Mouse (Mus musculus): ENCODE measurements around the gene Pde11a.
A peak's percentile ranks its signal among the peaks of the same experiment; 100 is the strongest.

Gene Pde11a

DNA sequence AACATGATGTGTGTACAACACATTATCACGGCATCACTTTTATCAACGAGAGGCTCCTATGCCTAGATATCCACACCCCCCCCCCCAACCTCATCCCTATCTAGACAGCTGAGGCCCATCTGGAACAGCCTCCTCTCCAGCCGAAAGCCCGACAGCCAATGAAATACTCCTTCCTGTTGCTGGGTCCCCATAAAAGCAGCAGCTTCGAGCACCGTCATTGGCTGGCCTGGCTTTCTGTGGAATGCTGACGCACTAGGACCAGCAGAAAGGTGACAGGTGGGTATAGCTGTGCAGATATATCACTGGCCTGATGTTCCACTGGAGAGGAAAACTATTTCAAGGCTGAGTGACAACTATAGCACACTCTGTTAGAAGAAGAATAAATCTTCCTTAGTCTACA lies 240.7 kb downstream of the Pde11a start:
- DNase-seq (ENCODE audit: low read depth, low spot score) = no peak

DNA sequence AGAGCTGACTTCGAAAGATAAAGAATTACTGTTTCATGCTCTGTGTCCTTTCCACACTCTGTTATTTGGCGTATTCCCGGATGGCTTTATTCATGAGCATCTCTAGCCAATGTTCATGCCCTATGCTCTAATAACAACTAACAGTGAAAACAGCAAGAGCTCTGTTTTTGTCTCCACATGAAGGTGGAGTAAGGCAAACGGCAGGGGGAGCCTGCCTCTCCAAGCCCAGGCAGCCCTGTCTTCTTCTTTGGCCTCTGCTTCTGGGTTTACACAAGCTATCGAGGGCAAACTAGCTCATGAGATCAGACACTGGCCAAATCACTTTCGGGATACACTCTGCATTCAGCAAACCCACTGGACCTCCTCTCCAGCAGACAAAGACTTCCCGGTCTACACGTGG lies 241.3 kb downstream of the Pde11a start:
- DNase-seq (ENCODE audit: low read depth, low spot score) = no peak

DNA sequence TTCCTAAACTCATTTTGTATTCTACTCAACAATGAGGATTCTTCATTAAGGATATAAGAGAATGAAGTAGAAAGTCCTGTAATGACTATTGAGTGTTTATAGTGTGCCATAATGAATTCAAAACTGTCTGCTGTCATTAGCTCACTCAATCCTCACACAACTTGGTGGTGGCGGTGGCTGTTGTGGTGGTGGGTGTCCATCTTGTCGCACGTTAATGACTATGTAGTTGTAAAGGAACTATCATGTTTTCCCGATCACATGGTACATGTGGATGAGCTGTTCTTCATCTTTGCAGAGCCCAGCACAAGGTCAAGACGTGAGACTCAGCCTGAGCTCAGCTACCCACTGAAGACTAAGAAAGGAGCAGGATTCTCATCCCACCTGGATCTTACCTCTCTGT lies 242.7 kb downstream of the Pde11a start:
- no peak for DNase-seq (ENCODE audit: low read depth, low spot score)

DNA sequence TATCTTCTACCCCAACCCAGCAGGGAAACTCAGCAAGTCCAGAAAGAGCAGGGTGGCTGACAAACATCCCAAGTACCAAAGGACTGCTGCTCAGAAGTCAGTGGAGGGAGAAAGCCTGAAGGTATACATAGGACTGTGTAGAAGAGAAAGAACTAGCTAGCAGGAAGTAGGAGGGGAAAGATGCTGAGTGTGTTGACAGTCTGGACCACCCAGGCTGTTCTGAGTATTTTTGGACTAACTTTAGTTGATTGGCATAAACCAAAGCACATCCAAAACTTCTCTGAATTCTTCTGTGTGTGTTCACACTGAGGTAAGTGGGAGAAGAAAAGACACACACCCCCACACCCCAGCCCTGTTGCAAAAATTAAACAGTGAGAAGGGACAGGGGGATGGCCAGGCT lies 248.1 kb downstream of the Pde11a start:
- DNase-seq (ENCODE audit: low read depth, low spot score) = no peak

DNA sequence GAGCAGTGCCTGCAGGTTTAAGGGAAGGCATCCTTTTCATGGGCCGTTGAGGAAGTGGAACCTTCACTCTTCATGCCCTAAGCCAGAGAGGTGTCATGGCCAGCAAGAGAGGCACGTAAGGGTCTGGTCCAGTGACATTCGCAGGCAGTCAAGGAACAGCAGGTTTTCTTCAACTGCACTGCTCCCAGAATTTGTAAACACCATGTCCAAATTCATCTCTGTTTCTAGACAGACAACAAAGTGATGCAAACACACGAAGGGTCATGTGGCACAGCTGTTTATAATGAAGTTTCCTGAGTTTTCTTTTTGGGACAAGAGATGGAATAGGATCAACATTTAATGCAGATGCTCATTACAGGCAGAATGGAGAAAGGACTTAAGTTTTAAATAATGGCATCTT lies 249.7 kb downstream of the Pde11a start:
- DNase-seq (ENCODE audit: low read depth, low spot score) = no peak

DNA sequence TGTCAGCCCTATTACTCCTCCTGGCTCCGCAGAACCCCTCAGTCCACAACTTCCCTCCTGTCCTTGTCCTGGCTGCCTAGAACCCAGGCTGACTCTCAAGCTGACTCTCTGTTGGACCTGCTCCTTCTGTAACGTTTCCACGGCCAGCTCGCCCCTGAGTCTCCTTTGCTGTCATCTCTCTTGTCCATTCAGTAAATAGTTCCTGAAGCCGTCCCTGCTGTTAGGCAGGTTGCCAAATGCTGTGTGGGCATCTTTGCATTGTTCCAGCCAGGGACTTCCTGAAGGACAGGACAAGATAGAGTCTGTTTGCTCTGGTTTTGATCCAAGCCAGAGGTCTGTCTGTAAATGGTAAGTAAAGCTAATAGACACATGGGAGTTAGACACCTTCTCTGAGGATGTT lies 250.2 kb downstream of the Pde11a start:
- no peak for DNase-seq (ENCODE audit: low read depth, low spot score)

DNA sequence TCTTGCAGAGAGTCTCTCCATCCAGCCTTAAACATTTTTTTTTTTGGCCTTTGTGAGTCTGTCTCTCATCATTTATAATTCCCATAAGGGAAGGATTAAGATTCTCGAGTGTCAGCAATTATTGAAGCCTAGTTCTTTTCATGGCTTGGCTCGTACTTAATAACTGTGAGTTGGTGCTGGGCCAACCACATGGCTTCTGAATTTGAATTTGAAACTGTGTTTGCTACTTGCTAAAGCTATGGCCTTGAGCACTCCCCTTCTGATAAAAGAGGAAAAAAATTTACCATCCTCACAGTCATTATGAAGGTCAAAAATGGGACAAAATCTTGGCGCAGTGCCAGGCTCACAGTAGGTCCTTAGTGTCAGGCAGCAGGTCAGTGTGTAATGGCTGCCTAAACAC lies 251.4 kb downstream of the Pde11a start:
- no peak for DNase-seq (ENCODE audit: low read depth, low spot score)

DNA sequence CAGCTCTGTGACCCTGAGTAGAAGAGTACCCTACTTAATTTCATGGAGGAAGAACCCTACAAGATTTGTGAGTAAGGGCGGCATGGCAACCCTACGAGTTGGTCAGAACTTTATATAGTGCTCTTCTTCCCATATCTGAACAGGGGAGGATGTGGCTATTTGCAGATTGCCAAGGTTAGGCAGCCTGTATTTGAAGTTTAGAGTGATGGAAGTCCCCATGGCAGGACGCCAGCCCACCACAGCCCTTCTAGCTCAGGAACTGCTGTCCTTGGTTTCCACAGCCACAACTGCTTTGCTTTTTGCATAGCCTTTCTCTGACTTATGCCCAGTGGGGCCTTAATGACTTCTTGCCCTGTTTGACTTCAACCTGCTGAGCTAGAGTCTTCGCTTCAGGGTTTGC lies 253.6 kb downstream of the Pde11a start:
- no peak for DNase-seq (ENCODE audit: low read depth, low spot score)

DNA sequence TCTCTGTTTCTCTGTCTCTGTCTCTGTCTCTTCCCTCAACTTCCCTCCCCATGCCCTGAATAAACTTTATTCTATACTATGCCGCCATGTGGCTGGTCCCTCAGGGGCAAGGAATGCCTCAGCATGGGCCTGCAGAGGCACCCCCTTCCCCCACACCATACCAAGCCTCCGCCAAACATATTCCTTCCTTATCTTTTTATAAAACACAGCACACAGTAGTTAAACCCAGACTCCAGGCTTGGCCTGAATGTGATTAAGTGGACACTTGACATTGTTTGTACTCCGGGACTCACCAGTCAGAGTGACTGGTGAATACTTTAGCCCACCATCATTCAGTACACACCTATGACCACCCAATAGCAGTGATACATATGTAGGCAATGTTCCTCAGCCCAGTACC lies 254.7 kb downstream of the Pde11a start:
- no peak for DNase-seq (ENCODE audit: low read depth, low spot score)

DNA sequence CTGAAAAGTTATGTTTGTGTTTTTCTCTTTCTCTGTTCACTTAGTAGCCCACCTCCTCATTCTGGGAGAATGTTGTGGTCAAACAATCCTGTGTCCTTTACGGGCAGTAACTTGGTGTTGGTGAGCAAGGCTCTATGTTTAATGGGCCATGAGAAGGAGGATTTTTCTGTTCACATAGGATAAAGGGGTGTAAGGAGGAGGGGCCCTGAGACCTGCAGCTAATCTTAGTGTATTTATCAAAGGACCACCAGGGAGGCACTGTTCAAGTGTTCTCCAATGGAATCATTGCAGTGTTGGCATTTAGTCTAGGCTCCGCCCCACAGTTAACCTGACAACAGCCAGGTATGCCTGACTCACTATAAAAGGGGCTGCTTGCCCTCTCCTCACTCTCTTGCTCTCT lies 255.2 kb downstream of the Pde11a start:
- DNase-seq (ENCODE audit: low read depth, low spot score) = no peak

DNA sequence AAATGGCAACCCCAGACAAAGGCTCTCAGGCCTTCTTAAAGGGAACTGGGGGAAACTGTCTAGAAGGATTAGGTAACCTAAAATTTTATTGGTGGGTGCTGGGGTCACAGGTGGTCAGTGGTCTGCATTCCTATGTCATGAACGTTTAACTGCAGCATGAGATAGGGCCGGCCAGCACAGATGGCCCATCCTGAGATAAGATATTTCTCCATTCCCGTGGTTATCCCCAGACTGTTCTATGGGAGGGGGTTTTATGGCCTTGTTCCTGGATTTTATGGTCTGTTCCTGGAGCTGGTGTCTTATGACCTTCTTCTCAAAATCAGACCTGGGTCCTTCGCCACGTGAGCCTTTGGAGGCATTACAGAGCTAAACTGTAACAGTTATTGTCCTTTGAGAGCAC lies 256.6 kb downstream of the Pde11a start:
- no peak for DNase-seq (ENCODE audit: low read depth, low spot score)

DNA sequence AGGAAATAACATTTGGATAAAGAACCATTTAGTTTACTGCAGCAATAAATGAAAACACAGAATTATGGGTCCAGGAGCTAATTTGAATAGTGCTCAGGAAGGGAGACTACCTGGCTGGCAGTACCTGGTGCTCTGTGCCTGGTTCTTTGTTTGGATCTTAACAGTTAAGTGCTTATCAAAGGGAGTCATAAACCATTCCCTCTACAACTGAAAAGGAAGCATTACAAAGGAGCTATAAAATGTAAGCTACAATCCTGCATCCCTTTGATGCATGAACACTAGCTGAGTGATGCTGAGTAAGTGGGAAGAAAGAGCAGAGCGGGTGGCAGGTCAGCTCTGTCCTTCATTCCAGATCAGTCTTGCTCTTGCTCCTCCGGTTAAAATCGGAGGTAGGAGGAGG lies 258.0 kb downstream of the Pde11a start:
- DNase-seq (ENCODE audit: low read depth, low spot score) = no peak

DNA sequence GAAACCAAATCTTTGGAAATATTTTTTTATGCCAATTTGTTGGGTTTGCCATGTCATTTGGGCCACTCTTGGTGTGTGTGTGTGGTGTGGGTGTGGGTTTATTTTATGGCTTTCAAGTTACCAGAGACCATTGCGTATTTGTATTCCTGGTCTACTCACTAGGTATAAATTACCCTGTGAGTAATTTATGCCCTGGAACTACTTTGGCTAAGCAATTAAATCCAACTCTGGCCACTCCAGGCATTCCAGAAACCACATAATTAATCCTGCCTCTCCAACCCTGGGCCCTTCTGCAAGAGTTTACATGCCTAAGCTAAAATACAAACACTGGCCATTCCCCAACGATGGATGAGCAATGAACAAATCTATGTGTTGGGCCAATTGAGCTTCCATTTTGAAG lies 261.7 kb downstream of the Pde11a start:
- DNase-seq (ENCODE audit: low read depth, low spot score) = no peak

DNA sequence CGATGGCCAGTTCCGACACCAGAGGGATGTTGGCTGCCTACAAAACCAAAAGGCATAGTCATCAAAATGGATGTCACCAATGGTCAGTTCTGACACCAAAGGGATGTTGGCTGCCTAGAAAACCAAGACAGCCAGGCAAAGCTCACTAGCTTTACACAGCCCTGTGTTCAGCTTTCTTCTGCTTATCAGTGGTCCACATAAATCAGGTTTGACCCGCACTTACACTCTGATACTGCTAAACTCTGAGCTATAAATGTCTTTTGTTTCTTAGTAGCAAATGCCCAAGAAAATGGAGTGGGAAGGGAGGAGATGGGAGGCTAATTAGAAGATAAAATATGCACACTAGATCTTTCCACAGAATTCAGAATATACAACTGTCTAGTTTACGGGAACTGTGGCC lies 262.5 kb downstream of the Pde11a start:
- no peak for DNase-seq (ENCODE audit: low read depth, low spot score)

DNA sequence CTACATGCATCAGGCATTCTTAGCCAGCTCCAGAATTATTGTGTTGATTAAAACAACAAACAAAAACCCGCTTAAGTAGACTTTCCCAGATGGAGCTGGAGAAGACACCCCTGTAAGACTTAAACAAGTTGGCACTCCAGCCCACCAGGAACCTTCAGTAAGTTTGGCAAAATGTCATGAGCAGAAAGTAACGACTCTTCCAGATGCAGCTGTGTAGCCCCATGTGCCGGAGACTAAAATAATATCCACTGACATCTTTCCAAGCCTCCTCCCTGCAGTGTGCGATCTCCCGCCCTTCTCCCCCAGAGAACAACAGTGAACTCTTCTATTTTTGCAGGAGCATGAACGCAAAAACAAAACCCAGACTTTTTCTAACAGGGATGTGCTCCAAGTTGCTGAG lies 265.5 kb downstream of the Pde11a start:
- DNase-seq (ENCODE audit: low read depth, low spot score) = no peak

DNA sequence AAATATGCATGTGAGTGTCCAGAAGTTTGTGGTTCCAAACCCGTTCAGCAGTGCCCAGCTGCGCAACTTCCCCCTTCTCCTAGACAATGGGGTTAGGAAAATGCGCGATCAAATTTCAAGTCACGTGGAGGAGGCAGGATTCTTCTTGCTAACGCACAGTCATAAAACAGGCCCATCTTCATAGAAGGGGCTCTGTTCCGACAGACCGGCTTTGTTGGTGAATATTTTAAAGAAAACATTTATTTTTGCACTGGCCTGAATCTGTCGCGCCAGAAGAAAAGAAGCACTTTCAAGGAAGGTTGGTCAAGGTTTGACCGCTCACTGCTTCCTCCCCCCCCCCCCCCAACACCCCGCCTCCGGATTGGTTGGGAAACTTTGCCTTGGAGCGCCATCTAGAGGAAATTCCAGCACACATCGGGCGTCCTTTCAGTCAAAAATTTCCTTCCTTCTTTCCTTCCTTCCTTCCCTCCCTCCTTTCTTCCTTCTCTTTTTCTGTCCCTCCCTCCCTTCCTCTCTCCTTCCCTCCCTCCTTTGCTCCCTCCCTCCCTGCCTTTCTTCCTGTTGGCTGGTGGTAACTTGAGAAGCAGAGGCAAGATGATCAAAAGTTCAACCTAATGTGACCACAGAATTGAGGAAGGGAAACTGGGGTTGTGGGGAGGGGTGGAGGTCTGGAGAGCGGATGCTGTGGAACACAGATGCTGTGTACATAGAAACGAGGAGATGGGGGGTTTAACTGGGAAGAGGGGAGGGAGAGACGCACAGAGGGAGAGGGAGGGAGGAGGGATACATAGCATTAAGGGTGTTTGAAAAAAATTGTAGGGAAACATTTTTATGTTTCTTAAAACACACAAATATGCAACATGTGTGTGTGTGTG lies 267.9 kb downstream of the Pde11a start:
- peak; percentile 10 for DNase-seq (ENCODE audit: low read depth, low spot score)

DNA sequence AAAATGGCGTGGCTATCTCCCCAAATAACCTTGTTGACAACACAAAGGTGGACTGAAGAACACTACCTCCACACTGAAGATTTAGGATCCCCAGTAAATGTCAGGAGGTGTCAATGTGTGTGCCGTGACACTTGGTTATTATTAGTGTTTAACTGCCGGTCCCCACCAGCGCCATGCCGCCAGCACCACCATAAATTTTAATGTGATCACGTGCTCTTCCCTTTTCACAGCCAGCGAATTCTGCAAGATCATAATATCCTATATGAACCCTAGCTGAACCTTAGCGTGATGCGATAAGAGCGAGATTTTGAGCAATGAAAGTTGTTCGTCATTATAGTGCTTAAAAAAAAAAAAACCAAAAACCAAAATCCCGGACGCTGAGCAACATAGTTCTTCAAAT lies 269.3 kb downstream of the Pde11a start:
- DNase-seq (ENCODE audit: low read depth, low spot score) = no peak

DNA sequence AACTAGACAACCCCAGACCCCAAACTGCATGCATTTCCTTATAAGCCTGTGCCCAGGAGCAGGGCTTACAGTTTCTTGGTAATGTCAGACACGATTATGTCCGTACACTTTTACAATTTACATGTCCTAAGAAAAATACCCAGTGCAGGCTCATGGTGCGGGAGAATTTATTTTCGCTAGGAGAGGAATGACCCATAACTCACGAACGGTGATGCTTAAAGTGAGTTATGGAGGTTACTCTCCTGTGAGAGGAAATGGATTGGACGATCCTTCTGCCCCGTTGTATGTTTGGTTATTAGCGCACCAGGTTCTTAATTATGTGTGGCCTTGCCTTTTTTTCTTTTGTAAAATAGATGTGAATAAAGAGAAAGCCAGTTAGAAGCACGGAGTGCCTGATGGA lies 270.4 kb downstream of the Pde11a start:
- DNase-seq (ENCODE audit: low read depth, low spot score) = no peak

DNA sequence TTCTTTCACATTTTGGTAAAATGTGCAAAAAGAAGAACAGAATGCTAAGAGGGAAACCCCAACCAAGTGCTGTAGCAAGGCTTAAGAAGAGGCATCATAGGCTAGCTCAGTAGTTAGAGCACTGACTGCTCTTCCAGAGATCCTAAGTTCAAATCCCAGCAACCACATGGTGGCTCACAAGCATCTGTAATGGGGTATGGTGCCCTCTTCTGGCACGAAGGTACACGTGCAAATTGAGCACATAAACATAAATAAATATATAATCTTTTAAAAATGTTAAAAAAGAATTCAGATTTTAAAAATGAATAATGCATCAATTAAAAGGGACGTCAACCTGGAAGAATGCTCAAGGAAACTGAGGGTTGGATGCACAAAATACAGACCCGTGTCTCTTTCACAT lies 271.4 kb downstream of the Pde11a start:
- DNase-seq (ENCODE audit: low read depth, low spot score) = no peak

DNA sequence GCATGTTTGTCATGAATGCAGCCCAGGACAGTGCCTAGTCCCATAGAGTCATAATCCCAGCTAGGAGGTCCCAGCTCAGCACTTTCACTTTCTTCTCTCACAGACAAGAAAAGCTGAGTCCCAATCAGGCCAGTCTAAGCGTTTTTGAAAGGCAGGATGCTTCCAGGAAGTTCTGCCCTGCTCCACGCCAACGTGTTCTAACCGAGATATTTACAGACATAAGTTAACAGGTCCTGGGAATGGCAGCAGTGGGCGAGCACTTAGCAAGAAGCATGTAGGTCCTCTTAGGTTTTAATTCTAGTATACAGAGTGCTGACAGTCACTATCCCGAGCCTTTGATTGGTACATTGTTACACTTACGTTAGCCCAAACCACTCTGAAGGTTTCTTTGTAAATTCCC lies 273.3 kb downstream of the Pde11a start:
- DNase-seq (ENCODE audit: low read depth, low spot score) = no peak

DNA sequence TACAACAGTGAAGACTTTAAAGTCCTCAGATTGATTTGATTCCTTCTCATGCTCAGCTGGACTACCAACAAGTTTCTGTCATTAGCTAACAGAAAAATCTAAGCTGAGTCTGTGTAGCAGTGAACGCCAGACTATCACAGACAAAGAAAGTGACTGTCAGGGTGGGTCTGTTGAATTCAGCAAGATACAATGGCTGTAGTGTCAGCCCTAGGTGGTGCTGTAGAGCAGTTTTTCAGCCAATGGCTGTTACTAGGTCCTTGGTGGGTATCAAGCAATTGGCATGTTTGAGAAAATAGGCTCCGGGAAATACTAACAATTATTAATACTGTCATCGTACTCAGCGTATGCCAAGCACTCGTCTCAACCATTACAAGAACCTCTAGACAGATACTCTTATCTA lies 274.5 kb downstream of the Pde11a start:
- no peak for DNase-seq (ENCODE audit: low read depth, low spot score)

DNA sequence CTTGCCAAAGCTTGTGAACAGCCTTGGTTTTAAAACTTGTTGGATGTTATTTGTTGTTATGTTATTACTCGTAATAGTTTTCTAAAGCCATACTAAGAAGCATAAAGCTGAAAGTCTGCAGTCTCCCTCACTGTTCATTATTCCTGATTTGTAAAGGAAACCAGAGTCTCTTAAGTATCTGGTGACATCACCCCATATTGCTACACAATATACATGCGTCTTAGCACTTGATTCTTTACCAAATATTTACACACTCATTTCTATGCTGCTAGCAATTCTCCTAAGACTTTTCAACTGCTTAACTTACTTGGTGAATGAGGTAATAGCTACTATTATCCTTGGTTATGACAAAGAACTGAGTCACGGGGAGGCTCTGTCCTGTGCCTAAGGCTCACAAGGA lies 278.4 kb downstream of the Pde11a start:
- no peak for DNase-seq (ENCODE audit: low read depth, low spot score)

DNA sequence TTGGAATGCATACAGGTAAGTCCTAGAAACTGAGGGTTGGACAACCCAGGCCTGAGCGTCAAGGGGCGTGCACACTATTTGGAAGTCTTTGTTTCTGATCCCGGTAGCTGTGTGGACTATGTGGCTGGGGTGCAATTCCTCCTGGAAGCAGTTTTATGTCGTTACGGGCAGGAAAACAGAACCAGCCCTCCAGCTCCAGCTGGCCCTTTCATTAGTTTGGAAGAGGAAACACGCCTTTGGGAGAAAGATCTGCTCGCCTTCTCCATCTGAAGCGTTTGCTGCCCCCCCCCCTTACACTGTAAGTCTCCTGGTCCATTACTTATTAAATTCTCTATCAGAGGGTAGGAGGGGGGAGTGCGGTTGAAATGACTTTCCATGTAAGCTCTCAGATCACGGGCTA lies 279.0 kb downstream of the Pde11a start:
- no peak for DNase-seq (ENCODE audit: low read depth, low spot score)

Data from CD4-positive helper T cell, adult 2 months (primary cell).